Mouse (Mus musculus) cerebellum, postnatal 10 days (tissue): Measurements from ENCODE around the gene Elovl7.

ENCODE experiments used
- DNase-seq, 2 experiments: peaks; one replicate each; pipeline ENCODE4 v3.0.0; 2021; ENCODE audit warnings: mixed read lengths in 2 of 2

The Elovl7 gene

GRCm38 (mm10) chr13:108303841-108304240 is 89.6 kb downstream of the Elovl7 start:
- no peak for DNase-seq

- no peak for DNase-seq
Observed at GRCm38 (mm10) chr13:108304680-108305079, 90.5 kb downstream of the Elovl7 start.

GRCm38 (mm10) chr13:108315702-108316486 is 101.7 kb downstream of the Elovl7 start, which contains the start of gene Depdc1b:
Depdc1b (plus strand) TSS chr13:108316332.
- peak; percentile 97 for DNase-seq

GRCm38 (mm10) chr13:108316487-108316903 is 102.3 kb downstream of the Elovl7 start:
- DNase-seq: no peak

- no peak for DNase-seq
Observed at GRCm38 (mm10) chr13:108317414-108317813, 103.2 kb downstream of the Elovl7 start.

- no peak for DNase-seq
Observed at GRCm38 (mm10) chr13:108319028-108319427, 104.8 kb downstream of the Elovl7 start.

- no peak for DNase-seq
Observed at GRCm38 (mm10) chr13:108320216-108320615, 106.0 kb downstream of the Elovl7 start.

GRCm38 (mm10) chr13:108322466-108322865 is 108.3 kb downstream of the Elovl7 start:
- no peak for DNase-seq

- DNase-seq: no peak
Observed at GRCm38 (mm10) chr13:108323317-108323716, 109.1 kb downstream of the Elovl7 start.

- no peak for DNase-seq
Observed at GRCm38 (mm10) chr13:108323866-108324829, 109.9 kb downstream of the Elovl7 start.

- DNase-seq: no peak
Observed at GRCm38 (mm10) chr13:108325871-108326270, 111.7 kb downstream of the Elovl7 start.

GRCm38 (mm10) chr13:108326351-108326750 is 112.1 kb downstream of the Elovl7 start:
- no peak for DNase-seq

GRCm38 (mm10) chr13:108327047-108327446 is 112.8 kb downstream of the Elovl7 start:
- no peak for DNase-seq

- DNase-seq: no peak
Observed at GRCm38 (mm10) chr13:108328406-108329180, 114.4 kb downstream of the Elovl7 start.

- peak in 1 of 2 experiments; percentile 19 for DNase-seq
Observed at GRCm38 (mm10) chr13:108329693-108330092, 115.5 kb downstream of the Elovl7 start.
